Mouse (Mus musculus) bone marrow, adult 2 months (tissue): Measurements from ENCODE around the gene Ryr2.

Experiments
- CTCF ChIP-seq: fragments of 200-500 bp; IDR thresholded peaks from 2 replicates; pipeline ENCODE4 v1.5.1; 2011; ENCODE audit warnings: low read length, control low read depth; ENCODE audit not compliant: control insufficient read depth, insufficient read depth
- POLR2A ChIP-seq: fragments of 200-500 bp; IDR thresholded peaks from 2 replicates; pipeline ENCODE4 v1.6.1; 2011; ENCODE audit warnings: low read depth, mild to moderate bottlenecking, control low read depth, low read length, borderline replicate concordance; ENCODE audit not compliant: control insufficient read depth

- TF ChIP-seq CTCF (no peak), POLR2A (no peak)
Measured at GRCm38 (mm10) chr13:11825563-11826226, 281.1 kb downstream of the Ryr2 start.
